30 mouse cellular contexts compared by ENCODE assay signal in genomic region chr12:85502682-85503081, GRCm38 (mm10).
"Had no signal": no experiment of that assay in that cellular context is flagged by ENCODE, and none has a peak within 500 bp of the region (broad histone marks: within the 10 kb centered on the region; RNA-seq: fewer than 3 reads in every experiment).

No protein-coding gene starts in this region.

- H3K4me3 ChIP-seq: heart, embryonic 12.5 days; heart, embryonic 13.5 days; heart, embryonic 15.5 days; hindbrain, embryonic 10.5 days; hindbrain, embryonic 12.5 days; hindbrain, embryonic 13.5 days; hindbrain, embryonic 15.5 days; intestine, embryonic 15.5 days; kidney, embryonic 15.5 days; layer of hippocampus, adult 2 months; left cerebral cortex, adult 2 months had no signal

- H3K9ac ChIP-seq: heart, embryonic 12.5 days; heart, embryonic 13.5 days; heart, embryonic 15.5 days; hindbrain, embryonic 12.5 days; hindbrain, embryonic 13.5 days; hindbrain, embryonic 14.5 days; hindbrain, embryonic 15.5 days; intestine, embryonic 15.5 days; kidney, embryonic 15.5 days had no signal

- H3K27ac ChIP-seq: heart, embryonic 13.5 days; heart, embryonic 15.5 days; hindbrain, embryonic 10.5 days; hindbrain, embryonic 12.5 days; hindbrain, embryonic 13.5 days; hindbrain, embryonic 14.5 days; hindbrain, embryonic 15.5 days; hindbrain, postnatal 0 days; intestine, embryonic 15.5 days; kidney, embryonic 15.5 days; kidney, postnatal 0 days; layer of hippocampus, adult 2 months; left cerebral cortex, adult 2 months had no signal

- H3K9me3 ChIP-seq: hindbrain, embryonic 15.5 days had no signal

- H3K36me3 ChIP-seq: heart, embryonic 12.5 days; heart, embryonic 13.5 days; heart, embryonic 15.5 days; hindbrain, embryonic 10.5 days; hindbrain, embryonic 12.5 days; hindbrain, embryonic 13.5 days; intestine, embryonic 15.5 days; kidney, embryonic 15.5 days had no signal

- H3K4me1 ChIP-seq: kidney, embryonic 15.5 days had no signal

- H3K27me3 ChIP-seq: heart, embryonic 12.5 days; heart, embryonic 13.5 days; heart, embryonic 15.5 days; hindbrain, embryonic 12.5 days; hindbrain, embryonic 13.5 days; hindbrain, embryonic 15.5 days; intestine, embryonic 15.5 days; kidney, embryonic 15.5 days had no signal

- DNase-seq: heart, postnatal 10 days; heart, postnatal 14 days; heart, postnatal 36 days; heart, postnatal 4 days; kidney, adult 11 months; kidney, adult 18-20 months; kidney, adult 2 months; kidney, adult 8-10 months; kidney, adult 9 months; kidney, postnatal 10 days; kidney, postnatal 14 days; kidney, postnatal 25 days; kidney, postnatal 36 days; kidney, postnatal 4 days; layer of hippocampus, adult 9-11 months; layer of hippocampus, postnatal 36 days had no signal
